Mouse (Mus musculus): Measurements from ENCODE around the gene Rac2. TPM values are rescaled to one million over a fixed set of nuclear protein-coding genes. Genes with fewer than 3 reads are reported as not detected.

Rac2 gene
- polyA plus RNA-seq, 1 experiment, result 12.7 TPM

GRCm38 (mm10) chr15:78510121-78510576, 62.4 kb downstream of the Rac2 start:
- H3K4me3 ChIP-seq (replicated peaks), result no peak overlapping the region
- H3K27me3 ChIP-seq (ENCODE audit: control insufficient read depth), result no peaks in the 10 kb centered on the region
- H3K36me3 ChIP-seq (ENCODE audit: control insufficient read depth), result no peaks in the 10 kb centered on the region
- TF ChIP-seq TAL1 (IDR thresholded peaks at IDR 0.05; ENCODE audit: low read length) (no peak), GATA1 (IDR thresholded peaks at IDR 0.05; ENCODE audit: low read length) (no peak)
- H3K9me3 ChIP-seq (ENCODE audit: control insufficient read depth, low read length), result no peaks in the 10 kb centered on the region
- H3K4me1 ChIP-seq (ENCODE audit: control insufficient read depth), result no peaks in the 10 kb centered on the region; the same call in 1 of the 2 replicates

- Histone ChIP-seq H3K4me1 (ENCODE audit: control insufficient read depth) (no peaks in the 10 kb centered on the region; the same call in 1 of the 2 replicates), H3K4me3 (replicated peaks) (no peak overlapping the region), H3K36me3 (ENCODE audit: control insufficient read depth) (no peaks in the 10 kb centered on the region), H3K9me3 (ENCODE audit: control insufficient read depth, low read length) (0 out of 2 replicates have a peak, but pooled peaks cover 3% of the 10 kb centered on the region), H3K27me3 (ENCODE audit: control insufficient read depth) (no peaks in the 10 kb centered on the region)
- no peak for TF ChIP-seq GATA1 (IDR thresholded peaks at IDR 0.05; ENCODE audit: low read length)
- TF ChIP-seq TAL1 (IDR thresholded peaks at IDR 0.05; ENCODE audit: low read length), result no peak
Observed at GRCm38 (mm10) chr15:78509297-78509899, 63.2 kb downstream of the Rac2 start.

Other genes with a start within 250 kb of the Rac2 start
- 0.27 and 0.30 TPM in 2 replicates for gene Csf2rb, start 247.0 kb downstream of the Rac2 start, polyA plus RNA-seq (2012)
- not detected in 2 replicates for gene Tex33, start 176.9 kb downstream of the Rac2 start, polyA plus RNA-seq (2012)
- gene Tst, start 166.9 kb downstream of the Rac2 start, polyA plus RNA-seq (2012), result 3.8 and 3.9 TPM in 2 replicates
- gene Mpst, start 166.4 kb downstream of the Rac2 start, polyA plus RNA-seq (2012), result 68.7 and 72.8 TPM in 2 replicates
- gene Kctd17, start 144.2 kb downstream of the Rac2 start, polyA plus RNA-seq (2012), result 0.07 and 0.10 TPM in 2 replicates
- gene Tmprss6, start 104.1 kb downstream of the Rac2 start, polyA plus RNA-seq (2012), result 0.02 and 0.07 TPM in 2 replicates
- gene Il2rb, start 77.5 kb downstream of the Rac2 start, polyA plus RNA-seq (2012), result 0.01 TPM in 1 of 2 replicates, not detected in the other
- 0.02 TPM in 1 of 2 replicates, not detected in the other for gene C1qtnf6, start 41.4 kb downstream of the Rac2 start, polyA plus RNA-seq (2012)
- gene Sstr3, start 28.1 kb downstream of the Rac2 start, polyA plus RNA-seq (2012), result not detected in 2 replicates
- gene Cyth4, start 24.3 kb upstream of the Rac2 start, polyA plus RNA-seq (2012), result 0.08 and 0.17 TPM in 2 replicates
- 0.01 TPM in 1 of 2 replicates, not detected in the other for gene Elfn2, start 146.0 kb upstream of the Rac2 start, polyA plus RNA-seq (2012)
- 0.10 and 0.13 TPM in 2 replicates for gene Mfng, start 200.7 kb upstream of the Rac2 start, polyA plus RNA-seq (2012)
- gene Card10, start 230.3 kb upstream of the Rac2 start, polyA plus RNA-seq (2012), result 0.01 and 0.02 TPM in 2 replicates

Measured in erythroblast, embryonic 14.5 days (primary cell).